Mouse (Mus musculus) T-helper 17 cell (primary cell): ENCODE measurements around the gene Farp1.

Experiments
- in situ Hi-C, 2 experiments: fragments of 300-600 bp; cut with MboI, MseI; formaldehyde crosslinking; loops; 1 replicate in 1 of 2; 2 replicates in 1 of 2; pipeline ENCODE4 v1.15.1; 2025; ENCODE audit warnings: high pct_unique_total_duplicates in 2 of 2

Farp1 gene

GRCm38 (mm10) chr14:121254869-121255268 lies 219.9 kb downstream of the Farp1 start:
- in situ Hi-C loops = loop anchor here in 1 of 2 experiments (5.0 kb wide), 1 partner anchor 43 kb away; no protein-coding TSS in a partner anchor

- in situ Hi-C loops = no loop called here
Observed at GRCm38 (mm10) chr14:121255469-121255868, 220.5 kb downstream of the Farp1 start.

GRCm38 (mm10) chr14:121256896-121257295 lies 221.9 kb downstream of the Farp1 start:
- in situ Hi-C loops = no loop called here

GRCm38 (mm10) chr14:121259332-121259731 lies 224.3 kb downstream of the Farp1 start:
- in situ Hi-C loops = no loop called here

- in situ Hi-C loops = no loop called here
Observed at GRCm38 (mm10) chr14:121259789-121260188, 224.8 kb downstream of the Farp1 start.

- in situ Hi-C loops = no loop called here
Observed at GRCm38 (mm10) chr14:121261229-121261879, 226.4 kb downstream of the Farp1 start.

- in situ Hi-C loops = no loop called here
Observed at GRCm38 (mm10) chr14:121262606-121263005, 227.6 kb downstream of the Farp1 start.

- in situ Hi-C loops = no loop called here
Observed at GRCm38 (mm10) chr14:121263912-121264311, 228.9 kb downstream of the Farp1 start.

GRCm38 (mm10) chr14:121264453-121264852 lies 229.5 kb downstream of the Farp1 start:
- in situ Hi-C loops = no loop called here

GRCm38 (mm10) chr14:121267801-121268200 lies 232.8 kb downstream of the Farp1 start:
- in situ Hi-C loops = no loop called here

- in situ Hi-C loops = loop anchor here (5.0 to 10.0 kb wide), 2 partner anchors 184 to 312 kb away; no protein-coding TSS in a partner anchor
Observed at GRCm38 (mm10) chr14:121270490-121270889, 235.5 kb downstream of the Farp1 start.

GRCm38 (mm10) chr14:121274985-121275384 lies 240.0 kb downstream of the Farp1 start:
- in situ Hi-C loops = loop anchor here (5.0 to 10.0 kb wide), 4 partner anchors 157 to 307 kb away; no protein-coding TSS in a partner anchor

GRCm38 (mm10) chr14:121276016-121276415 lies 241.0 kb downstream of the Farp1 start:
- in situ Hi-C loops = loop anchor here (5.0 to 10.0 kb wide), 3 partner anchors 156 to 179 kb away; no protein-coding TSS in a partner anchor

- in situ Hi-C loops = loop anchor here (5.0 to 10.0 kb wide), 3 partner anchors 153 to 176 kb away; no protein-coding TSS in a partner anchor
Observed at GRCm38 (mm10) chr14:121279106-121279505, 244.1 kb downstream of the Farp1 start.

GRCm38 (mm10) chr14:121280601-121281335 lies 245.8 kb downstream of the Farp1 start:
- in situ Hi-C loops = no loop called here

GRCm38 (mm10) chr14:121281336-121281710 lies 246.3 kb downstream of the Farp1 start:
- in situ Hi-C loops = no loop called here

GRCm38 (mm10) chr14:121285379-121286120 lies 250.6 kb downstream of the Farp1 start:
- in situ Hi-C loops = no loop called here

GRCm38 (mm10) chr14:121291881-121292280 lies 256.9 kb downstream of the Farp1 start:
- in situ Hi-C loops = no loop called here

- in situ Hi-C loops = no loop called here
Observed at GRCm38 (mm10) chr14:121292391-121292790, 257.4 kb downstream of the Farp1 start.

- in situ Hi-C loops = no loop called here
Observed at GRCm38 (mm10) chr14:121294484-121294883, 259.5 kb downstream of the Farp1 start.

GRCm38 (mm10) chr14:121297103-121297502 lies 262.1 kb downstream of the Farp1 start:
- in situ Hi-C loops = no loop called here

- in situ Hi-C loops = no loop called here
Observed at GRCm38 (mm10) chr14:121298537-121298936, 263.5 kb downstream of the Farp1 start.
